ENCODE assay signal across 24 mouse cellular contexts in the genomic region with DNA sequence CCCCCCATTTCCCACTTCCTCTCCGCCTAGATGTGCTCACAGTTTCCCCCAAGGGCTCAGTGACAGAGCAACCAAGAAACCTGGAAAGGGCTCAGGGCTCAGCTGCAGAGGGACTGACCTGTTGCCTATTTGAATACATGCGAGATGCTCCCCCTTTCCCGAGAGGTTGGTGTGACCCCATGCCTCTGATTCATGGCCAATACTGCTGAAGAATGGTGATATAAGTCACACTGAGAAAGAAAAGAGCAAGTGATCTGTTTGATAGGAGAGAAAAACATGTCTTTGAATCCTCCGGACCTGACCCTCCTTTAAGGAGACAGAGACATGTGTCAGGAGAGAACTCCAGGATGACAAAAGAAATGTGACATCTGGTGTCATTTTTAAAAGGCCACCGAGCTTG.
DNase-seq lines count a peak whose midpoint lies in the region; ATAC-seq and TF ChIP-seq lines count a peak whose summit lies in the region.
"Had no signal": no experiment of that assay in that cellular context is flagged by ENCODE, and none has a peak within 500 bp of the region (broad histone marks: within the 10 kb centered on the region; RNA-seq: fewer than 3 reads in every experiment).

No protein-coding gene starts in this region.

- peak; percentile 71 for DNase-seq in heart, adult 11 months
- no peak for DNase-seq in heart, adult 8-10 months (ENCODE audit: low spot score)
- peak; percentile 73 for DNase-seq in midbrain, embryonic 11.5 days (ENCODE audit: low spot score, missing footprints)
- no peak for DNase-seq in midbrain, postnatal 0 days (ENCODE audit: low spot score)
- DNase-seq: adrenal gland, adult 8-10 months; adrenal gland, postnatal 14 days; adrenal gland, postnatal 36 days; B cell, adult 2 months; cerebellum, adult 11-12 months; cerebellum, adult 2 months; cerebellum, adult 9-10 months; cerebellum, postnatal 10 days; cerebellum, postnatal 25 days had no signal

- 73% methylated on average over 5 of the region's 5 CpGs for WGBS in midbrain, embryonic 11.5 days
- 80% methylated on average over 5 of the region's 5 CpGs for WGBS in midbrain, embryonic 13.5 days
- 65% methylated on average over 5 of the region's 5 CpGs for WGBS in midbrain, embryonic 15.5 days
- 77% methylated on average over 5 of the region's 5 CpGs for WGBS in midbrain, postnatal 0 days

- H3K4me1 ChIP-seq in midbrain, embryonic 11.5 days (ENCODE audit: control insufficient read depth, insufficient read depth, low read length): no peaks in the 10 kb centered on the region
- 0 out of 2 replicates have a peak, but pooled peaks cover 4% of the 10 kb centered on the region for H3K4me1 ChIP-seq in midbrain, embryonic 13.5 days (replicated peaks)
- peaks cover 5% of the 10 kb centered on the region; the same call in 1 of the 2 replicates for H3K4me1 ChIP-seq in midbrain, embryonic 15.5 days
- H3K4me1 ChIP-seq in midbrain, postnatal 0 days (ENCODE audit: insufficient read depth, low read length): 0 out of 2 replicates have a peak, but pooled peaks cover 4% of the 10 kb centered on the region
- H3K4me1 ChIP-seq: embryonic facial prominence, embryonic 10.5 days; embryonic facial prominence, embryonic 12.5 days; forebrain, embryonic 15.5 days had no signal

- no peaks in the 10 kb centered on the region for H3K9me3 ChIP-seq in midbrain, embryonic 11.5 days (ENCODE audit: control insufficient read depth, low read length)
- H3K9me3 ChIP-seq in midbrain, embryonic 13.5 days: no peaks in the 10 kb centered on the region
- no peaks in the 10 kb centered on the region for H3K9me3 ChIP-seq in midbrain, embryonic 15.5 days
- H3K9me3 ChIP-seq in midbrain, postnatal 0 days (ENCODE audit: low read length): no peaks in the 10 kb centered on the region
- H3K9me3 ChIP-seq: embryonic facial prominence, embryonic 10.5 days; embryonic facial prominence, embryonic 12.5 days; forebrain, embryonic 13.5 days; forebrain, embryonic 15.5 days; G1E had no signal

- no peaks in the 10 kb centered on the region for H3K27me3 ChIP-seq in midbrain, embryonic 11.5 days (ENCODE audit: control insufficient read depth, insufficient read depth, low read length)
- no peaks in the 10 kb centered on the region for H3K27me3 ChIP-seq in midbrain, embryonic 13.5 days
- H3K27me3 ChIP-seq in midbrain, embryonic 15.5 days (replicated peaks): no peaks in the 10 kb centered on the region
- H3K27me3 ChIP-seq in midbrain, postnatal 0 days (ENCODE audit: insufficient read depth, low read length): no peaks in the 10 kb centered on the region
- H3K27me3 ChIP-seq: CH12.LX; embryonic facial prominence, embryonic 12.5 days; forebrain, embryonic 13.5 days; forebrain, embryonic 15.5 days; Patski had no signal

- no peak for ATAC-seq in midbrain, embryonic 11.5 days (ENCODE audit: low FRiP score)
- no peak for ATAC-seq in midbrain, embryonic 13.5 days
- ATAC-seq in midbrain, embryonic 15.5 days (replicated peaks): no peak
- ATAC-seq in midbrain, postnatal 0 days (ENCODE audit: low FRiP score): no peak
- ATAC-seq: activated CD4-positive, CD25-positive, alpha-beta regulatory T cell, adult 4 months; CD4-positive, CD25-positive, alpha-beta regulatory T cell, adult 4 months; Patski had no signal

- H3K9ac ChIP-seq in midbrain, embryonic 11.5 days (ENCODE audit: low read length): no peak overlapping the region
- no peak overlapping the region for H3K9ac ChIP-seq in midbrain, embryonic 13.5 days (replicated peaks)
- no peak overlapping the region for H3K9ac ChIP-seq in midbrain, embryonic 15.5 days
- no peak overlapping the region for H3K9ac ChIP-seq in midbrain, postnatal 0 days (replicated peaks; ENCODE audit: low read length, poor library complexity, severe bottlenecking)
- H3K9ac ChIP-seq: embryonic facial prominence, embryonic 12.5 days; forebrain, embryonic 13.5 days; forebrain, embryonic 15.5 days had no signal

- H3K36me3 ChIP-seq in midbrain, embryonic 11.5 days (ENCODE audit: control insufficient read depth, insufficient read depth, low read length): no peaks in the 10 kb centered on the region
- H3K36me3 ChIP-seq in midbrain, embryonic 13.5 days: no peaks in the 10 kb centered on the region
- H3K36me3 ChIP-seq in midbrain, embryonic 15.5 days (replicated peaks): no peaks in the 10 kb centered on the region
- H3K36me3 ChIP-seq in midbrain, postnatal 0 days (ENCODE audit: insufficient read depth, low read length): no peaks in the 10 kb centered on the region
- H3K36me3 ChIP-seq: embryonic facial prominence, embryonic 10.5 days; embryonic facial prominence, embryonic 12.5 days; forebrain, embryonic 15.5 days; G1E had no signal

- no peak overlapping the region for H3K27ac ChIP-seq in midbrain, embryonic 11.5 days (ENCODE audit: low read depth, low read length)
- H3K27ac ChIP-seq in midbrain, embryonic 13.5 days: no peak overlapping the region
- H3K27ac ChIP-seq in midbrain, embryonic 15.5 days: peak overlapping the region; percentile 39
- H3K27ac ChIP-seq in midbrain, postnatal 0 days (ENCODE audit: low read depth, low read length): no peak overlapping the region
- H3K27ac ChIP-seq: embryonic facial prominence, embryonic 10.5 days; embryonic facial prominence, embryonic 12.5 days; forebrain, embryonic 13.5 days; forebrain, embryonic 15.5 days had no signal

- no peak overlapping the region for H3K4me3 ChIP-seq in midbrain, embryonic 11.5 days (ENCODE audit: low read depth, low read length)
- no peak overlapping the region for H3K4me3 ChIP-seq in midbrain, embryonic 13.5 days (replicated peaks)
- H3K4me3 ChIP-seq in midbrain, embryonic 15.5 days: no peak overlapping the region
- no peak overlapping the region for H3K4me3 ChIP-seq in midbrain, postnatal 0 days (ENCODE audit: low read depth, low read length)
- H3K4me3 ChIP-seq: embryonic facial prominence, embryonic 10.5 days; embryonic facial prominence, embryonic 12.5 days; forebrain, embryonic 13.5 days; forebrain, embryonic 15.5 days had no signal

- no peak overlapping the region for H3K4me2 ChIP-seq in midbrain, embryonic 11.5 days
- no peak overlapping the region for H3K4me2 ChIP-seq in midbrain, embryonic 13.5 days (replicated peaks)
- no peak overlapping the region for H3K4me2 ChIP-seq in midbrain, embryonic 15.5 days
- H3K4me2 ChIP-seq in midbrain, postnatal 0 days (ENCODE audit: low read depth, low read length, poor library complexity, severe bottlenecking): no peak overlapping the region
- H3K4me2 ChIP-seq: embryonic facial prominence, embryonic 12.5 days; forebrain, embryonic 13.5 days; forebrain, embryonic 15.5 days had no signal

- TF ChIP-seq CTCF in midbrain, postnatal 0 days (IDR thresholded peaks at IDR 0.05): no peak

Comparison
In these comparisons a context has a peak if more than half of its experiments do, and no peak if none do; other contexts are left out.
1. DNase-seq: peak in heart, adult 11 months (single experiment) and midbrain, embryonic 11.5 days (single experiment); none in heart, adult 8-10 months (single experiment) and midbrain, postnatal 0 days (single experiment).